Mouse (Mus musculus) left cerebral cortex, postnatal 36 days (tissue): ENCODE results near the gene Mcu. TPM values are rescaled to one million over a fixed set of nuclear protein-coding genes. Genes with fewer than 3 reads are reported as not detected.

Experiments used
- DNase-seq, 2 experiments: peaks; one replicate each; pipeline ENCODE4 v3.0.0; 2021 to 2022; ENCODE audit warnings: low spot score in 2 of 2, mixed read lengths in 1 of 2
- intact Hi-C: fragments of 180-260 bp; cut with DNase I; formaldehyde crosslinking; loops from one replicate; pipeline ENCODE4 v1.15.1; 2025
- total RNA-seq, 2 experiments: library from RNA; stranded (reverse); gene quantifications; 2 replicates each; pipeline ENCODE4 v1.2.3; 2021

The Mcu gene
- total RNA-seq, 2 experiments from 2014 or later = 34.5 to 36.5 TPM

DNA sequence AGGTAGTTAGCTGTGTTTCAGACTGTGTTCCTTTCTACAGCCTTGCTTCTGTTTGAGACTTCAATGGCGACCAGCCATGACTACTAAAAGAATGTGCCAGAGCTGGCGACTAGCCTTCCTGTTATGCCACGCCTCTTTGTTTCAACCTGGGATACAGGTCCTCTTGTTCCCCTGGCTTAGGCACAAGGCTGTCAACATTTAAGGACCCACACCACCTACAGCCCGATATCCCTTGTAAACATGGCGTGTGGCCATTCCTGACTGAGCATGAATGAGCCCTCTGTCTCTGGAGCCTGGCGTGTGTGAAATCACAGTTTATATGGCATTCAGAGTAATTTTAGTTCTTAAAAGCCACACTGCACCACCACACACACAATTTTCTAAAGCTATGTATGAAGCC lies 154.2 kb downstream of the Mcu start:
- no peak for DNase-seq
- intact Hi-C loops = no loop called here

DNA sequence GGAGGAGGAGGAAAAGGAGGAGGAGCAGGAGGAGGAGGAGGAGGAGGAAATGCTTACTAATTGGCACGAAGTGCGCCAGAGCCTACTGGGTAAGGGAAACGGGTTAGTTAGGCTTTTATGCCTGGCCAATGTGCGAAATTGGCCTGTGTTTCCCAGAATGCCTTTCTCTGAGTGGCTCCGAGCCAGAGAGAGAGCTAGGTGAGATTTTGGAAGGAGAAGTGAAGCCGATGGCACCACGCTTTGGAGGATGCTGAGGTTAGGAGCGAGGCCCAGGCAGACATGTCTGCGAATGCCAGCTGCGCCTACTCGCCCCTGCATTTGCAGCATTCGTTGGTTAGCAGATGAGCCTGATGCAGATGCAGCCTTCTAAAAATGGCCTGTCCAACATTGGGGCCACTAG lies 156.7 kb downstream of the Mcu start:
- DNase-seq = peak; percentile 39 to 59
- intact Hi-C loops = loop anchor here (10.0 kb wide), 1 partner anchor 385 kb away; no protein-coding TSS in a partner anchor

DNA sequence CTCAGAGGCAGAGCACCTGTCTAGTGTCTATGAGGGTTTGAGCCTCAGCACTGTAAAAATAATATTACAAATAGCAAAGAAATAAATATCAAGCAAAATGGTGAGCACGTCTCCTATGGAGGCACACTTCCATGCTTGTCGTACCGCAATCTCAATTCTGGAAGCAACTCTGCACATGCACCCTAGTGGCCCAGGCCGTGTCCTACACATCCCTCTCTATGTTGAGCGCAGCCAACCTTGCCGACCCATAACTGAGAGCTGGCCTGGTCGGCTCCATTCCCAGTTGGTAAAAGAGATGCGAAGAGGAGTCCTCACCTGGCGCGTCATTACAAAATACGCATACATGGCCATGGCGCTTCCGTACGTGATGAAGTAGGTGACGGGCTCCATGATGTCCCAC lies 161.9 kb downstream of the Mcu start:
- intact Hi-C loops = loop anchor here (10.0 kb wide), 1 partner anchor 390 kb away; no protein-coding TSS in a partner anchor
- DNase-seq = no peak

DNA sequence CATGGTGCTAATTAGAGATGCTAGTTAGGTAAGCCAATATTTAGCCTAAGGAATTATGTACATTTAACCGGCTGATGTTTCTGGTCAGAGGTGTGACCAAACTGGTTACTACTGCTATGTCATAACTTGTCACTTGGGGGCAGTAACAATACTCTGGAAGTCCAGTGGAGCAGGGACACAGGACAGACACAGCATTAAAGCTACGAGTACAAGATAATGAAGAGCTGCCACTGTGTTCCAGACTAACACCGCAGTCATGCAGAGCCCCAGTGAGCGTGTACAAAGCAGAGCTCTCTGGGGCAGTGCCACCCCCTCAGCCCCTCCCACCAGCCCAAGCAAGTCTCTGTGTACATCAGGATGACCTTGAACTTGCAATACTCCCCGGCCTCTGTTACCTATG lies 164.7 kb downstream of the Mcu start:
- DNase-seq = no peak

DNA sequence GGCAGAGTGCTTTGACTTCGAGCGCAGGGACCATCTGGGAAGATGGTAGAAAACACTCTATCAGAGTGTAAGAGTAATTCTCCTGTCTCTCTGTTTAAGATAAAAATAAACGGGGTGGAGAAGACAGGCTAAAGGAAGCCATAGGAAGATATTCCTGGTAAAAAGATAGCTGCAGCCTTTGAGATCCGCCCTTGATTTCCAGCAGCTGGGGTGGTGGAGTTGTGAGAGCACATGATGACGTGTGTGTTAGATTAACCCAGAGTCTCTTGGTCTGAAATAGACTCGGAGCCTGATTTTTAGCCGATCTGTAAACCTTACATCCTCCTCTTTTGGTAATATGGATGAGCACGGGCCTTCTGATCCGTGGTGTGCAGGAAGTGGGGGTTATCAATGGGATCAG lies 168.9 kb downstream of the Mcu start:
- intact Hi-C loops = no loop called here
- peak in 1 of 2 experiments; percentile 48 for DNase-seq

More for the DNA sequence above, 164.7 kb downstream of the Mcu start:
- intact Hi-C loops = loop anchor here (10.0 kb wide), 1 partner anchor 393 kb away; no protein-coding TSS in a partner anchor

DNA sequence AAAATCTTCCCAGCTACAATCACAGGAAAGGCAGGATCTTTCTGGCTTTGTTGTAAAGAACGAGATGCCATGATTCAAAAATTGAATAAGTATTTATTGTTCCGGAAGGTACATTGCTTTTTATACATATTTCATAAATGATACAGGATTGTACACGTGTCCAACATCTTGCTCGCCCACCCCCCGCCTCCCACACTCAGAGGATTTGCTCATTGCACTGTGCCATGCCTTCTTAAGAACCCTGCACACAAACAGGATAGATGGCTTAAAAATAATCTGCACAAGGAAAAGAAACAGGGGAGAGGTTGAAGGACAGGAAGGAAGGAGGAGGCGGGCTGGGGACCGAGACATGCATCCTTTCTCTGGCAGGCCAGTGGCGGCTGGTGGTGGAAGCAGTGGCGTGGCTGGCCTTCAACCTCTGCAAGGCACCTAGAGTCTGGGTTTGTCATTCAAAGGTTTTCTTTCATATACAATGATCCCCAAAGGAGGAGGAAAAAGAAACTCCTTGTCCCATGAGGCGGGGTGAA lies 169.5 kb downstream of the Mcu start:
- intact Hi-C loops = no loop called here
- peak in 1 of 2 experiments; percentile 18 for DNase-seq

DNA sequence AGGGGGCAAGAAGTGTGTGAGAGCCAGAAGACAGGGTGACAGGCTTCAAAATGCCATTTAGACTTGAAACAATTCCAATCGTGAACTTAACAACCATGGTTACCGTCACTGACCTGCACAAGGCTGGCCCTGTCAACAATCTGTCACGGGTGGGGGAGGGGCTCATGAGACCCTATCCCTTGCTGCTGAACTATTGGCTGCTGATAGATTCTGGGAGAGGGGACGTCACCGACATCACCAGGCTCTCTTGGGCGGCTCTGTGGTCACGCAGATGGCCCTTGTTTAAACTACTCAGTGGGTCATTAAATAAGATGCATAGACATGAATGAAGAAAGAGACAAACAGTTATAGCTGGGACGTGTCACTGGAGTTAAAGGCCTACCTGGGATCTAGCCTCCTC lies 171.9 kb downstream of the Mcu start:
- intact Hi-C loops = no loop called here
- no peak for DNase-seq

DNA sequence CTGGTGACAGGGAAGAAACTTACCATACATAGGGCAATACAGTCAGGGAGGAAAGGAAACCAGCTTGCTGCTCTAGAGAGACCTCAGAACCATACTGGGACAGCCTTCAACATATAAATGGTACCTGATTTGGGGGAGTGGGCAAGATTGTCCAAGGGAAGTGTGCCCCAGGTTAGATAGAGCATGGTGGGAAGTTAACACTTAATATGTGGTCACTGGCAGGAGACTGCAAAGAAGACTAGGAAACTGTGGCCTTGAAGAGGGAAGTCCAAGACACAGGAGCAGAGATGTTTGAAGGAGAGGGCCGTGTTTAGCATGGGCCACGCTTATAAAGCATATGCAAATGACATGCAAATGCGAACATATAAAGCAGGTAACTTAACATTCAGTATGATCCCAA lies 172.4 kb downstream of the Mcu start:
- intact Hi-C loops = no loop called here
- no peak for DNase-seq

DNA sequence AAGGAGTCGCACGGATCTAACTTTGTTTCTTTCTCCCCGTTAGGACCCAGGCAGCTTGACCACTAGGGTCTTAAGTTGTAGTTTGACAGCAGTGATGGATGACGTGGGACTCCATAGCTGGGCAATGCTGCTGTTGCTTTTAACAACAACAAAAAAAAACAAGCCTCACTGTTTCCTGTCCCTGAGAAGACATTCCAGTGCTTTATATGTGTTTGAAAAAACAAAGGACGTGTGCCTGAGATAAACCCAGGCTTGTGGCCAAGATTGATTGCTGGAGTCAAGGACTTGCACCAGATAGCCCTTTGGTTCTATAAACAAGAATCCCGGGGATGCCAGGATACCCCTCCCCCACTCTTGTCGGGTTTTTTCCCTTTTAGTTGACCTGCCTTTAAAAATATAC lies 173.3 kb downstream of the Mcu start:
- DNase-seq = no peak
- intact Hi-C loops = no loop called here

DNA sequence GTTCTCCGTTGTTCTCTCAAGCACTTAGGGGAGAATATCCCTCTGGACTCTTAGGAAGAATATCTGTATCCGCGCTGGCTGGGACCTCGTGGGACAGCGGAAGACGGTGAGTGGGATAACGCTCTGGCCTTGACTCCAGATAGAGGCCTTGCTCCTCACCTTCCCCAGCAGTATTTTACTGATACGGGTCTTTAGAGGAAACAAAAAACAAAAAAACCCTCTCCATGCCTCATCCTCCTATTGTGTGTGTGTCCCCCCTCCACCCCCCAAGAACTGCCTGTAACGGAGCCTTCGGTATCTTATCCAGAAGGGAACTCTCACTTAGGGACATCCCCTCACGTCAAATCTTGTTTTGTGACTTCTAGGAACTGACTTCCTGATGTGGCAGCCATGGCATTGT lies 174.8 kb downstream of the Mcu start, which contains the start of gene Oit3:
Oit3 (minus strand) TSS at position 44 of the 400 bp plus-strand sequence.
- DNase-seq = no peak
- intact Hi-C loops = no loop called here

DNA sequence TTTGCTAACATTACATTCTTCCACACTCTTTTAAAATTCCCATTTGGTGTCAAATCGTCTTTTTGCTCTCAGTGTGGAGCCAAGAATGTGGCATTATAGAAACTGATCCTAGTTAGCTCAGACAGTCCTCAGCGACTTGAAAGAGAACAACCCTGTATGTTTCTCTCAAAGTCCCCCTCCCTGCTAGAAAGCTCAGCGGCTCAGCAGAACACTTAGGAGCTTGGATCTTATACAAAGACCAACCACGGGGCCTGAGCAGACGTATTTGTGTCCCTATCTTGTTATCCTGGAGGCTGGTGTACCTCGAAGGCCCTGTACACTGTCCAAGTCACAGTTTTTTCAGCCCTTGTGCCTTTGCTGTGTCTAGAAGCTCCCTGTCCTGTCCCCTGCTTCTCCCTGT lies 176.3 kb downstream of the Mcu start:
- intact Hi-C loops = no loop called here
- DNase-seq = no peak

DNA sequence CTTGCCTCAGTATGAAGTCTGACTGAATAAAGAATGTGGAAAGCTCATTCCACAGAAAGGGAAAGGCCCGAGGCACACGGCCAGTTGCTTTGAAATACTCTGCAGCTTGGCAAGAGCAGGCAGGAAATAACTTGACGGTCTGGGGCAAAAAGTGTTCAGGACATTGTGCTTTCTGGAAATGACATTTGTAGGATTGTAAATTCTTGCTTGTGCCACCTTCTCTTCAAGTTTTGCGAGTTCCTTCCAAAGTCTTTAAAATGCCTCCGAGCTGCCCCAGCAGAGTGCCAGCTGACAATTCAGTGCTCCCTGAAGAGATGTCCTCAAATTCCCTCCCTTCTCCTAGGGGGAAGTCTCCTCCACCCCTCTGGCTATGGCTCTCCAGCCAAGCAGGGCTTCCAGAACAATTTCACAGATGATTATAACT lies 177.0 kb downstream of the Mcu start:
- intact Hi-C loops = no loop called here
- DNase-seq = no peak

DNA sequence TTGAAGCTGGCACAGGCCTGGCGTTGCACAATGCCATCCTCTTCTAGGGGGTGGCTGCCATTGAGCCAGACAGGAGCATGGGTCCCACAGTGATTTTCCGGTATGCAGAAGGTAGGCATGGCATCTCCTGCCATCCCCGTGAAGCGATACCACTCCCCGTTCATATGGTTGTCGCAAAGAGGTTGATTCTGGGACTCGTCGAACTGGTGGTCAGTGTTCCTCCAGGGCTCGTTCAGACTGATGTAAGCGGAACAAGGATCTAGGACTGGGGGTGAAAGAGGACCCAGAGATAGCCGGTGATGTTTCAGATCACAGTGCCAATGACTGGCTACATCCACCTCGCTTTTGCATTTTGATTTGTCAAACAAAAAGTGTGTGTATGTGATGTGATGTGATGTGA lies 177.8 kb downstream of the Mcu start:
- intact Hi-C loops = no loop called here
- DNase-seq = no peak

DNA sequence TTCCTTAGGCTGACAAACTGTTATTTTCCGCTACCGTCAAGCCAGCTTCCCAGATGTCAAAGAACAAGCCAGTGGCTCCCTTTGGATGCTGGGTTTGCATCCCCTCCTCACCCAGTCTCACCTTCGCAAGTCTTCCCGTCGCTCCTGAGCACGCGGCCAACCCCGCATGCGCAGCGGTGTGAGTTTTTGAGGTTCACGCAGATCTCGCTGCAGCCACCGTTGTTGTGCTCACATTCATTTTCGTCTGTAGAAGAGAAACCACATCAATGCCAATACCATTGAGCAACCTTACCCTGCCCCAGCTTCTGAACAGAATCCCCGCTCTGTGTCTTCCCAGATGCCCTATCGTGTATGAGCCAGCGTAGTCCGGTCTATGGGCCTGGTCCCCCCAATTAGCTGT lies 180.7 kb downstream of the Mcu start:
- intact Hi-C loops = no loop called here
- no peak for DNase-seq

DNA sequence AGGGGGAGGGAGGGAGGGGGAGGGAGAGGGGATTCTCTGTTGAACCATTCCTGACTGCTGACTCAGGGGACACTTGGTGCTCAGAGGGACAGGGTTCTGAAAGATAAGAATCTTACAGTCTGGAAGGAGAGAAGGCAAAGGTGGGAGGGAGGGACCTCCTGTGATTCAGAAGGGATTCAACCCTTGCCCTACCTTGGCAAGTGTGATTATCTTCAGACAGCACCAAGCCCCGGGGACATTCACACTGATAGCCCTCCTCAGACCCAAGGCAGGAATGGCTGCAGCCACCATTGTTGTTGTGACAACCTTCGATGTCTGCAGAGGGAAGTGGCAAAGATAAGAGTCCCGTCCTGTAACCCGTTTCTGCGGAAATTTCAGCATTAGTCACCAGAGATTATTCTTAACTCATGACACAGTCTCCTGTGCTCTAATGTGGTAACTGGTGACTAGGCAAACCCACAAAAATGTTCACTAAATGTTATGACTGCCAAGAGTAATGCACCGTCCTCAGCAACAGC lies 185.7 kb downstream of the Mcu start:
- DNase-seq = no peak
- intact Hi-C loops = no loop called here

DNA sequence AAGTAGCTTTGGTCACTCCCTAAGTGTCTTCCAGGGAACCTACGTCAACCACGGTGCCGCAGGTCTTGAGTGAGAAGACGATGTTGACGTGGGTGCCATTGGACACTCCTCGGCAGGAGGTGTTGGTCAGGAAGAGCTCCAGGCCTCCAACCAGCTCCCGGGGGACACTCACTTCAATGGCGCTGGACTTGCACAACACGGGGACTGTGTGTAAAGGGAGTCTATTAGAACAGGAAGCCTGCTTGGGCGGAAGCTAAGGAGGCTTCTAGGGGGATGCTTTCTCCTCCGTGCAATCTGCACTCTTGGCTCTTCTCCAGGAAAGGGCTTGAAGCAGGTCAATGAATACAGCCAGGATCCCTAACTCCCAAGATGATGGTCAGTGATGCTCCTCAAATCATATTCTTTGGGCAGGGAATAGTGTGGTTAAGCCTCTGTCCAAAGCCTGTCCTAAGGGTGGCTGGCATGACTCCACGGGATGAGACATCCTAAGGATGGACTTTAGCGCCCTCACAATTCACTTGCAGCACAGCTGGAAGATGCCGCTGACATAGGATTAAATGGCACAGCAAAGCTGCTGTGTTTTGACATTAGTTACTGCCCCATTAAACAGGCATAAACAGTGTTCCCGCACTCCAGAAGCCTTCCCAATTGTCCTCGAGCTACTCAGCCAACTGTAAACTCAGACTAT lies 186.9 kb downstream of the Mcu start:
- intact Hi-C loops = no loop called here

DNA sequence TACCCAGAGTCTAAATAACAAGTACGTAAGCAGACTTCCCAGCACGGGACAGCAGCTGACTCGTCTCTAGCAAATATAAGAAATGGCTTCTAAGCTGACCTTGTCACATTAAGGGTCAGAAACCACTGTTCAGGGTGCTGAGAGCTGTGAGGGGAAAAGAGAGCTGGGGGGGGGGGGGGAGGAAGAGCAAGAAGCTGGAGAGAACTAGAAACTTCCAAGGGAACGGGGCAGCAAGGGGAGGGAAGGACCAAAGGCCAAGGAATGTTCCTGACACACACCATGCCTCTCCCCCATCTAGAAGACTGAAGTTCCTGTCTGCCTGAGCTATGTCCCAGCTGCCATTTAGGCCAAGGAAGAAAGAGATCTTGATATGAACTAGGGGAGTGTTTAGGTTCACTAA lies 190.1 kb downstream of the Mcu start:
- intact Hi-C loops = no loop called here
- no peak for DNase-seq

More for the DNA sequence above, 186.9 kb downstream of the Mcu start:
- no peak for DNase-seq

DNA sequence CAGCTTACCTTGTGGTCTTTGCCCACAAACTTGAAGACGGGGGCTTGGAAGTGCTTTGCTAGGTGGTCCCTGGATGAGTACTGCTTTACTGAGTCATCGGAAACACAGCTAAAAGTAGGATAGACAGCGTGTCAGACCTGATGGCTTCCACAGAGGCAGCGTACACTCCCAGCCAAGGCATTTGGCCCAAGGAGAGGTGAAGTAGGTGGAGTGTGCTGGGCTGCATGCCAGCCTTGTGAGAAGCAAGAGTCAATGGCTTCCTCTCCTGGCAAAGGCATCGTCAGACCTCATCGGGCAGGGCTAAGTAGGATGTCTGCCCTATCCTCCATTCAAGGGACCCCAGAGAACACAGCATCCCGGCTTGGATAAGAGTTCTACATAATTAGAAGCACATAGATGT lies 191.1 kb downstream of the Mcu start:
- intact Hi-C loops = no loop called here
- no peak for DNase-seq

DNA sequence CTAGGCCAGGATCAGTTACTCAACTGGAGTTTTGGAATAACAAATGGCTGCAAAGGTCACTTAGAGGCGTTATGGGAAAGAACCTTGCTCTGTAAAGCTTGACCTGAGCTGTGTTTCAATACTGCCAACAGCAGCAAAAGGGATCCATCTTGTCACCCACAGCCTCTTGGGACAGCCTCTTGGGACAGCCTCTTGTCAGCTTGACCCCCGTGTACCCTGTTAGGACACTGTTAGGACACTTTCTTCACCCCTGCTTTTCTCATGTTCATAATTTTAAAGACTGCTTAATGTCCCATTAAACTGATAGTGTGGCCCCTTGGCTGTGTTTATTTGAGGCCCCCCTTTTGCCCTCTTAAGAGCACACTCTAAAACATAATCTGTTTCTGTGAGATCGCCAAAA lies 192.0 kb downstream of the Mcu start:
- intact Hi-C loops = no loop called here
- no peak for DNase-seq

DNA sequence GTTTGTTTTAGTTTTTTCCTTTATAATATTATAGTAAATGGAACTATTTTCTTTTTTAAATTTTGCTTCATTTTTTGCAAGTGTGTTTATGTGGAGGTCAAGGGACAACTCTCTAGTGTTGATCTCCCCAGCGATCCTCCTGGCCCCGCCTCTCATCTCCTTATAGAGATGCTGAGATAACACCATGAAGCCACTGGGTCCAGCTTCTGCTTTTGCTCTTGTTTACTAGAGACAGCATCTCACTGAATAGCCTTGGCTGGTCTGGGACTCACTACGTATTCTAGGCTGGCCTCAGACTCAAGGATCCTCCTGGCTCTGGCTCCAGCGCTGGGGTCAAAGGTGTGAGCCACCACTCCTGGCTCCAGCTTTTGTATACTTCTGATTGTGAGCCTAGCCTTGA lies 197.0 kb downstream of the Mcu start:
- intact Hi-C loops = no loop called here
- no peak for DNase-seq

DNA sequence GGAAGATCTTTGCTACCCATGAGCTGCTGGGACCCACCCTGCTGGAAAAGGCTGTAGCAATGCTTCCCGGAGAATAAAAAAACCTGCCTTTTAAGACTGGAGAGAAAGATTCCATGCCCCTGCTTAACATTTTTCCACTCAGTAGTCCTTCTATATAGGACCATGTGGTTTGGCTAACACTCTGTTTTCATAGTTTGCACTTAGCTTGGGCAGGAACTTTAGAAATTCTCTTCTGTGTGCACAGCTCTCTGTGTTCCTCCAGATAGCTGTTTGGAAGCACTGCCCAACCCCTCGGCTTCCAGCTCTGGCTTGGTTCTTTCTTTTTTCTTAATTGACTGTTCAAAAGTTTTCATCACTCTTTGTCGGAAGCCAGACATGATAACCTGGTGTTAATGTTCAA lies 199.9 kb downstream of the Mcu start:
- intact Hi-C loops = no loop called here
- no peak for DNase-seq
